Mouse (Mus musculus) embryonic fibroblast, embryonic 13.5 days (primary cell): Measurements from ENCODE around the gene Crb2. TPM values are rescaled to one million over a fixed set of nuclear protein-coding genes. Genes with fewer than 3 reads are reported as not detected.
A peak's percentile ranks its signal among the peaks of the same experiment; 100 is the strongest.

ENCODE experiments used
- H3K27ac ChIP-seq: 2 replicates; pipeline ENCODE4 v1.5.1; 2012; ENCODE audit warnings: low read length, control low read depth, inconsistent platforms; ENCODE audit not compliant: insufficient read depth
- H3K4me1 ChIP-seq: 2 replicates; pipeline ENCODE4 v1.6.1; 2011; ENCODE audit warnings: low read length; ENCODE audit not compliant: control insufficient read depth, insufficient read depth
- H3K4me3 ChIP-seq: 2 replicates; pipeline ENCODE4 v1.5.1; 2011; ENCODE audit warnings: mild to moderate bottlenecking, control low read depth, low read length; ENCODE audit not compliant: insufficient read depth
- CTCF ChIP-seq: IDR thresholded peaks from 2 replicates; pipeline ENCODE4 v1.5.1; 2011; ENCODE audit warnings: mild to moderate bottlenecking, control low read depth, low read length, moderate library complexity, borderline replicate concordance; ENCODE audit not compliant: insufficient read depth
- POLR2A ChIP-seq: IDR thresholded peaks from 2 replicates; pipeline ENCODE4 v1.6.1; 2011; ENCODE audit warnings: low read depth, mild to moderate bottlenecking, control low read depth, low read length, moderate library complexity
- polyA plus RNA-seq: library from polyadenylated mRNA; stranded (reverse); fragments of >200 nt; gene quantifications from 2 replicates; pipeline ENCODE4 v1.2.4, GENCODE M21; 2011; ENCODE audit warnings: low read depth; ENCODE audit not compliant: missing spikeins, insufficient read length

Crb2 gene
- polyA plus RNA-seq: 0.08 and 0.32 TPM in 2 replicates

- TF ChIP-seq POLR2A (no peak), CTCF (no peak)
- H3K4me1 ChIP-seq: 0 out of 2 replicates have a peak, but pooled peaks cover 2% of the 10 kb centered on the region
- no peak within 1 kb of the TSS for H3K4me3 ChIP-seq
- no peak within 1 kb of the TSS for H3K27ac ChIP-seq
Measured at GRCm38 (mm10) chr2:37776016-37776415, at the start of gene Crb2. Gene Crb2, plus strand, starts transcription at chr2:37776249.

- TF ChIP-seq CTCF: no peak
- no peak for TF ChIP-seq POLR2A
- Histone ChIP-seq H3K4me1 (no peaks in the 10 kb centered on the region), H3K27ac (no peak overlapping the region), H3K4me3 (no peak overlapping the region)
Measured at GRCm38 (mm10) chr2:37731241-37731801, 44.7 kb upstream of the Crb2 start.

- no peak overlapping the region for H3K4me3 ChIP-seq
- no peaks in the 10 kb centered on the region for H3K4me1 ChIP-seq
- peak overlapping the region; percentile 9; the same call in 1 of the 2 replicates for H3K27ac ChIP-seq
- TF ChIP-seq CTCF (no peak), POLR2A (no peak)
Measured at GRCm38 (mm10) chr2:37734979-37735806, 40.9 kb upstream of the Crb2 start.

- TF ChIP-seq POLR2A: no peak
- no peak overlapping the region for H3K27ac ChIP-seq
- H3K4me1 ChIP-seq: no peaks in the 10 kb centered on the region
- no peak overlapping the region for H3K4me3 ChIP-seq
Measured at GRCm38 (mm10) chr2:37735807-37736188, 40.3 kb upstream of the Crb2 start.

- no peak overlapping the region for H3K27ac ChIP-seq
- no peak overlapping the region for H3K4me3 ChIP-seq
- no peaks in the 10 kb centered on the region for H3K4me1 ChIP-seq
- TF ChIP-seq CTCF (no peak; the same call in 1 of the 2 replicates), POLR2A (no peak)
Measured at GRCm38 (mm10) chr2:37741806-37742554, 34.1 kb upstream of the Crb2 start.

- no peak overlapping the region for H3K27ac ChIP-seq
- H3K4me3 ChIP-seq: no peak overlapping the region
- no peak for TF ChIP-seq POLR2A
- H3K4me1 ChIP-seq: peaks cover 12% of the 10 kb centered on the region
Measured at GRCm38 (mm10) chr2:37744773-37745395, 31.2 kb upstream of the Crb2 start.

GRCm38 (mm10) chr2:37746293-37747049 is 29.6 kb upstream of the Crb2 start:
- H3K27ac ChIP-seq: no peak overlapping the region

GRCm38 (mm10) chr2:37747909-37748308 is 28.1 kb upstream of the Crb2 start:
- no peak overlapping the region for H3K4me3 ChIP-seq
- peak overlapping the region; percentile 80 for H3K27ac ChIP-seq
- peaks cover 12% of the 10 kb centered on the region for H3K4me1 ChIP-seq
- TF ChIP-seq CTCF (no peak), POLR2A (no peak)

More at GRCm38 (mm10) chr2:37746293-37747049, 29.6 kb upstream of the Crb2 start:
- TF ChIP-seq CTCF (no peak), POLR2A (no peak)
- peaks cover 12% of the 10 kb centered on the region for H3K4me1 ChIP-seq
- H3K4me3 ChIP-seq: no peak overlapping the region
